Mouse (Mus musculus): Measurements from ENCODE around the gene Tnfrsf13c. TPM values are rescaled to one million over a fixed set of nuclear protein-coding genes. Genes with fewer than 3 reads are reported as not detected.

Tnfrsf13c gene
- polyA plus RNA-seq, 1 experiment from 2014 or later = 0.10 TPM

- Histone ChIP-seq H3K4me2 (ENCODE audit: low read length) (no peak overlapping the region), H3K4me3 (replicated peaks; ENCODE audit: low read length) (no peak overlapping the region), H3K27ac (ENCODE audit: low read length) (no peak overlapping the region), H3K4me1 (replicated peaks; ENCODE audit: control insufficient read depth, insufficient read depth, low read length) (no peaks in the 10 kb centered on the region), H3K27me3 (replicated peaks; ENCODE audit: control insufficient read depth, insufficient read depth, low read length) (no peaks in the 10 kb centered on the region), H3K9ac (replicated peaks; ENCODE audit: low read depth, low read length) (no peak overlapping the region), H3K36me3 (ENCODE audit: control insufficient read depth, insufficient read depth) (peaks cover 56% of the 10 kb centered on the region), H3K9me3 (ENCODE audit: control insufficient read depth, low read length) (no peaks in the 10 kb centered on the region)
- ATAC-seq = no peak
- 90% methylated on average over 12 of the region's 12 CpGs for WGBS
These were observed 27.9 kb downstream of the Tnfrsf13c start for GRCm38 (mm10) chr15:82196300-82196699.

- H3K36me3 ChIP-seq (ENCODE audit: control insufficient read depth, insufficient read depth) = peaks cover 53% of the 10 kb centered on the region
- no peak overlapping the region for H3K27ac ChIP-seq (ENCODE audit: low read length)
- 85% methylated on average over 8 of the region's 8 CpGs for WGBS
- H3K4me1 ChIP-seq (replicated peaks; ENCODE audit: control insufficient read depth, insufficient read depth, low read length) = no peaks in the 10 kb centered on the region
- H3K4me3 ChIP-seq (replicated peaks; ENCODE audit: low read length) = no peak overlapping the region
- no peaks in the 10 kb centered on the region for H3K9me3 ChIP-seq (ENCODE audit: control insufficient read depth, low read length)
- no peak overlapping the region for H3K4me2 ChIP-seq (ENCODE audit: low read length)
- no peak for ATAC-seq
- no peaks in the 10 kb centered on the region for H3K27me3 ChIP-seq (replicated peaks; ENCODE audit: control insufficient read depth, insufficient read depth, low read length)
- H3K9ac ChIP-seq (replicated peaks; ENCODE audit: low read depth, low read length) = no peak overlapping the region
These were observed 31.6 kb downstream of the Tnfrsf13c start for GRCm38 (mm10) chr15:82192617-82193016.

GRCm38 (mm10) chr15:82188481-82189240 lies 35.5 kb downstream of the Tnfrsf13c start:
- no peak overlapping the region for H3K27ac ChIP-seq (ENCODE audit: low read length)
- H3K4me3 ChIP-seq (replicated peaks; ENCODE audit: low read length) = no peak overlapping the region
- no peak overlapping the region for H3K9ac ChIP-seq (replicated peaks; ENCODE audit: low read depth, low read length)
- no peak overlapping the region for H3K4me2 ChIP-seq (ENCODE audit: low read length)
- ATAC-seq = no peak
- no peaks in the 10 kb centered on the region for H3K4me1 ChIP-seq (replicated peaks; ENCODE audit: control insufficient read depth, insufficient read depth, low read length)
- no peaks in the 10 kb centered on the region for H3K9me3 ChIP-seq (ENCODE audit: control insufficient read depth, low read length)
- 81% methylated on average over 10 of the region's 10 CpGs for WGBS
- peaks cover 49% of the 10 kb centered on the region for H3K36me3 ChIP-seq (ENCODE audit: control insufficient read depth, insufficient read depth)
- no peaks in the 10 kb centered on the region for H3K27me3 ChIP-seq (replicated peaks; ENCODE audit: control insufficient read depth, insufficient read depth, low read length)

GRCm38 (mm10) chr15:82187924-82188323 lies 36.2 kb downstream of the Tnfrsf13c start:
- ATAC-seq = no peak
- Histone ChIP-seq H3K9ac (replicated peaks; ENCODE audit: low read depth, low read length) (no peak overlapping the region), H3K27me3 (replicated peaks; ENCODE audit: control insufficient read depth, insufficient read depth, low read length) (no peaks in the 10 kb centered on the region), H3K4me2 (ENCODE audit: low read length) (no peak overlapping the region), H3K36me3 (ENCODE audit: control insufficient read depth, insufficient read depth) (peaks cover 44% of the 10 kb centered on the region), H3K4me3 (replicated peaks; ENCODE audit: low read length) (no peak overlapping the region), H3K27ac (ENCODE audit: low read length) (no peak overlapping the region), H3K4me1 (replicated peaks; ENCODE audit: control insufficient read depth, insufficient read depth, low read length) (no peaks in the 10 kb centered on the region), H3K9me3 (ENCODE audit: control insufficient read depth, low read length) (no peaks in the 10 kb centered on the region)
- WGBS = 90% methylated on average over 1 of the region's 1 CpGs

GRCm38 (mm10) chr15:82187401-82187800 lies 36.8 kb downstream of the Tnfrsf13c start:
- Histone ChIP-seq H3K4me2 (ENCODE audit: low read length) (no peak overlapping the region), H3K27me3 (replicated peaks; ENCODE audit: control insufficient read depth, insufficient read depth, low read length) (no peaks in the 10 kb centered on the region), H3K27ac (ENCODE audit: low read length) (no peak overlapping the region), H3K4me3 (replicated peaks; ENCODE audit: low read length) (no peak overlapping the region), H3K9me3 (ENCODE audit: control insufficient read depth, low read length) (no peaks in the 10 kb centered on the region), H3K36me3 (ENCODE audit: control insufficient read depth, insufficient read depth) (peaks cover 41% of the 10 kb centered on the region), H3K4me1 (replicated peaks; ENCODE audit: control insufficient read depth, insufficient read depth, low read length) (no peaks in the 10 kb centered on the region), H3K9ac (replicated peaks; ENCODE audit: low read depth, low read length) (no peak overlapping the region)
- ATAC-seq = no peak
- WGBS = 91% methylated on average over 4 of the region's 4 CpGs

- Histone ChIP-seq H3K4me3 (replicated peaks; ENCODE audit: low read length) (no peak overlapping the region), H3K27ac (ENCODE audit: low read length) (no peak overlapping the region), H3K9me3 (ENCODE audit: control insufficient read depth, low read length) (0 out of 2 replicates have a peak, but pooled peaks cover 2% of the 10 kb centered on the region), H3K4me1 (replicated peaks; ENCODE audit: control insufficient read depth, insufficient read depth, low read length) (no peaks in the 10 kb centered on the region), H3K4me2 (ENCODE audit: low read length) (no peak overlapping the region), H3K27me3 (replicated peaks; ENCODE audit: control insufficient read depth, insufficient read depth, low read length) (no peaks in the 10 kb centered on the region), H3K36me3 (ENCODE audit: control insufficient read depth, insufficient read depth) (peaks cover 44% of the 10 kb centered on the region), H3K9ac (replicated peaks; ENCODE audit: low read depth, low read length) (no peak overlapping the region)
- no peak for ATAC-seq
- 92% methylated on average over 5 of the region's 5 CpGs for WGBS
These were observed 37.2 kb downstream of the Tnfrsf13c start for GRCm38 (mm10) chr15:82186931-82187330.

- H3K9me3 ChIP-seq (ENCODE audit: control insufficient read depth, low read length) = 0 out of 2 replicates have a peak, but pooled peaks cover 3% of the 10 kb centered on the region
- H3K27ac ChIP-seq (ENCODE audit: low read length) = no peak overlapping the region
- ATAC-seq = no peak
- no peaks in the 10 kb centered on the region for H3K27me3 ChIP-seq (replicated peaks; ENCODE audit: control insufficient read depth, insufficient read depth, low read length)
- WGBS = 83% methylated on average over 14 of the region's 14 CpGs
- no peak overlapping the region for H3K4me2 ChIP-seq (ENCODE audit: low read length)
- peaks cover 46% of the 10 kb centered on the region for H3K36me3 ChIP-seq (ENCODE audit: control insufficient read depth, insufficient read depth)
- no peak overlapping the region for H3K4me3 ChIP-seq (replicated peaks; ENCODE audit: low read length)
- no peaks in the 10 kb centered on the region for H3K4me1 ChIP-seq (replicated peaks; ENCODE audit: control insufficient read depth, insufficient read depth, low read length)
- no peak overlapping the region for H3K9ac ChIP-seq (replicated peaks; ENCODE audit: low read depth, low read length)
These were observed 38.0 kb downstream of the Tnfrsf13c start for GRCm38 (mm10) chr15:82186131-82186530.

- Histone ChIP-seq H3K9me3 (ENCODE audit: control insufficient read depth, low read length) (0 out of 2 replicates have a peak, but pooled peaks cover 3% of the 10 kb centered on the region), H3K4me3 (replicated peaks; ENCODE audit: low read length) (no peak overlapping the region), H3K27me3 (replicated peaks; ENCODE audit: control insufficient read depth, insufficient read depth, low read length) (no peaks in the 10 kb centered on the region), H3K36me3 (ENCODE audit: control insufficient read depth, insufficient read depth) (peaks cover 51% of the 10 kb centered on the region), H3K27ac (ENCODE audit: low read length) (no peak overlapping the region), H3K4me2 (ENCODE audit: low read length) (no peak overlapping the region), H3K4me1 (replicated peaks; ENCODE audit: control insufficient read depth, insufficient read depth, low read length) (no peaks in the 10 kb centered on the region), H3K9ac (replicated peaks; ENCODE audit: low read depth, low read length) (no peak overlapping the region)
- WGBS = 92% methylated on average over 14 of the region's 14 CpGs
- no peak for ATAC-seq
These were observed 38.9 kb downstream of the Tnfrsf13c start for GRCm38 (mm10) chr15:82185062-82185783.

GRCm38 (mm10) chr15:82184656-82185055 lies 39.5 kb downstream of the Tnfrsf13c start:
- Histone ChIP-seq H3K27me3 (replicated peaks; ENCODE audit: control insufficient read depth, insufficient read depth, low read length) (no peaks in the 10 kb centered on the region), H3K4me2 (ENCODE audit: low read length) (no peak overlapping the region), H3K9me3 (ENCODE audit: control insufficient read depth, low read length) (0 out of 2 replicates have a peak, but pooled peaks cover 3% of the 10 kb centered on the region), H3K9ac (replicated peaks; ENCODE audit: low read depth, low read length) (no peak overlapping the region), H3K4me3 (replicated peaks; ENCODE audit: low read length) (no peak overlapping the region), H3K27ac (ENCODE audit: low read length) (no peak overlapping the region), H3K36me3 (ENCODE audit: control insufficient read depth, insufficient read depth) (peaks cover 54% of the 10 kb centered on the region), H3K4me1 (replicated peaks; ENCODE audit: control insufficient read depth, insufficient read depth, low read length) (no peaks in the 10 kb centered on the region)
- no peak for ATAC-seq
- WGBS = 91% methylated on average over 10 of the region's 10 CpGs

All from forebrain, embryonic 16.5 days (tissue).